Mouse (Mus musculus) bone marrow macrophage, adult 2 months (primary cell): ENCODE measurements around the gene Gm20683.

Source experiments
- CTCF ChIP-seq: IDR thresholded peaks from 2 replicates; pipeline ENCODE4 v1.5.1; 2012; ENCODE audit warnings: low read depth, mild to moderate bottlenecking, low read length, moderate library complexity
- POLR2A ChIP-seq: IDR thresholded peaks from 2 replicates; pipeline ENCODE4 v1.6.1; 2012; ENCODE audit warnings: mild to moderate bottlenecking, low read depth, low read length, borderline replicate concordance

- no peak for TF ChIP-seq CTCF
- TF ChIP-seq POLR2A: no peak
Measured at GRCm38 (mm10) chr17:25863681-25864080, 22.1 kb upstream of the Gm20683 start.
